Mouse (Mus musculus): Measurements from ENCODE around the gene Asgr1.

DNA sequence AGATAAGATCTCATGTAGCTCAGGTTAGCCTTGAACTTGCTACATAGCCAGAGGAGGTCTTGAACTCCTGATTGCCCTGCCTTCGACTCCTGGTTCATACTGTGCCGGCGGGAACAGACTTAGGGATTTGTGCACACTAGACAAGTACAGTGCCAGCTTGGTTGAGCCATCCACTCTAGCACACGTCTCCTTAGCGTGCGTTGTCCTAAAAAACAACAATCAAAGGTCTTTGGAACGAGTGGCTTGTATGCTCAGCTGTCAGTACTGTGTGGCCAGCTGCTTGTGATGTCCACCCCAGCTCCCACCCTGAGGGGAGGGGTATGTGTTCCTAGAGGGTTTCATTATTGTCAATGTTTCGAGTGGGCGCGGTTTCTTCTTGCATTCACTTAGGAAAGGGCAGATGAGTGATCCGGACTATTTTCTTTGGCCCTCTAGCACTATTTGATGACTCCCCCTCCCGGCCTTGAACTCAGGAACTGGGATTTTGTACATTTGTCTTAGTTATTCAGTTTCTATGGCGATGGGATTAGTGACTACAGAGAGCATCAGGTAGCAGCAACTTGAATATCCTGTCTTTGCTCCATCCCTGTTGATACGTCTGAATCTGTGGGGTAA lies 49.9 kb downstream of the Asgr1 start:
- TF ChIP-seq CTCF (IDR thresholded peaks at IDR 0.05; ENCODE audit: insufficient read depth, low read length) (no peak), POLR2A (IDR thresholded peaks at IDR 0.05; ENCODE audit: borderline replicate concordance, extremely low read depth, low read depth, low read length) (no peak)
